Mouse (Mus musculus) embryo, embryonic 10.5 days (tissue): ENCODE measurements around the gene Gas1.

Experiments
- DNase-seq: peaks from one replicate; pipeline ENCODE4 v3.0.0-alpha.2; 2015; ENCODE audit warnings: low spot score

Gene Gas1

DNA sequence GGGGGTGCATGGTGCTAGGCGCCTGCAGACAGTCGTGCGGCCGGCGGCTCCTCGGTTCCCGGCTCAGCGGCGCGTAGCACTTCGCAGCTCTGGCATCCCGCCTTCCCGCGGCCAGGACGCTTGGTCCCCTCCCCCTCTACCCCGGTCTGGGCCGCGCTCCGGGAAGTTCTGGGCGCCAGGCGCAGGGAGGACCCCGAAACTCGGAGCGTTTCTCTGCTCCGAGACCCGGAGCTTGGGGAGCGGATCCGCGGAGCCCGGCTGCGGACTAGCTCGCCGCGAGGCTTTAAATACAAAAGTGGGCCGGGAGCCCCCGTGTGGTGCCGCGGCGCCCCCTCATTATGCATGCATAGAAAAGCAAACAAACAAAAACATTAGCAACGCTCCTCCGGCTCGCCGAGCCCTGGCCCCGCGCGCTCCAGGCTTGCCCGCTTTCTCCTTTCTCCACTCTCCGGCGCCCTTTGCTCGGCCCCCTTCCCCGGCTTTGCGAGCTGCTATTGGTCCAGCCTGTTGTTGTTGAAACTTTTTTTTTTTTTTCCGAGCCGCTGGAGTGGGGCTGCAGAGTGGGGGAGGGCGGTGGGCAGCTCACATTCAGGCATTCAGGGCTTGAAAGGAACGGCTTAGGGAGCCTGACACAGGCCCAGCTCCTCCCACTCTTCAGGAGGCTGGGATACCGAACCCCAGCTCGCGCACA lies at the start of gene Gas1:
Gene Gas1 (minus strand): TSS at position 260 of the 691 bp plus-strand sequence.
- peak; percentile 98 for DNase-seq

DNA sequence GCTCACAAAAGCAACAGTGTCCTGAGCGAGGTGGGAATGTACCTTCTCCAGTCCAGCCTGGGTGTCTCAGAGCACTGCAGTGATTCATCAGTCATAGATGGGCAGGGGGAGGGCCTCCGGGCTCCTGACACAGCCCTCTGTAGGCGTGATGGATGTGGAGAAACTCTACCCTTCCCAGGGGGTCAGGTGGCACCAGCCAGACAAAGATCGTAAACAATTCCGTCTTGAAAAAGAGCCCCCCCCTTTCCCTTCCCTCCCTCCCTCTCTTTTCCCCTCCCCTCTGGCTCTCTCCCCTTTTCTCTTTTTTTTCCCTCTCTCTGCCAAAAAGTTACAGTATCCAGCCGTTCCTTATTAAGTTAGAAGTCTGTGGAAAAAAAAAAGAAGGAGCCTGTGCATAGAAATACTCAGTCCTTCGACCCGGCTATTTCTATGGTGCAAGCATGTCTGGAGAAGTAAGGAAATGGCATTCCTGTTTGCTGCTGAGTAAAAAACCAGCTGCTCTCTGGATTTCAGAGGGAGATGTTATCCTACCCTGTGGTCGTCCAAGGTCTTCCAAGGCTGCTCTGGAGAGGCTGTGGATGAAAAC lies 49.2 kb upstream of the Gas1 start:
- peak; percentile 79 for DNase-seq

DNA sequence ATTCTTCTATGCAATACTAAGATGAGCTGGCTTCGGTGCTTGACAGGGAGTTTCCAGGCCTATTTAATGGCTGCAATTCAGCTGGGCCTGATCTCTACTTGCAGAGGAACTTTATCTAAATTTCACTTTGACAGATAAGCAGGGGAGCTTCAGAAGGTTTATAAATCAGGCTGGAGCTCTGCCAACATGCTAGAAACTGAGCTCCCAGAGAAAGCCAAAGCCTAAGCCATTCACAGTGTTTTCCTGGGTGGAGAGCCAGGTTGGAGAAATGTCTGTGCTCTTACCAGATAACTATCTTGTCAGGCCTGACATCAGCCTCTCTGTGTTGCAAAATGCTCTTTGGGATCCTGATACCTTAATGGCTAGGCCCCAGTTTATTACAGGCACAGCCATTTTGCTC lies 48.6 kb upstream of the Gas1 start:
- no peak for DNase-seq

DNA sequence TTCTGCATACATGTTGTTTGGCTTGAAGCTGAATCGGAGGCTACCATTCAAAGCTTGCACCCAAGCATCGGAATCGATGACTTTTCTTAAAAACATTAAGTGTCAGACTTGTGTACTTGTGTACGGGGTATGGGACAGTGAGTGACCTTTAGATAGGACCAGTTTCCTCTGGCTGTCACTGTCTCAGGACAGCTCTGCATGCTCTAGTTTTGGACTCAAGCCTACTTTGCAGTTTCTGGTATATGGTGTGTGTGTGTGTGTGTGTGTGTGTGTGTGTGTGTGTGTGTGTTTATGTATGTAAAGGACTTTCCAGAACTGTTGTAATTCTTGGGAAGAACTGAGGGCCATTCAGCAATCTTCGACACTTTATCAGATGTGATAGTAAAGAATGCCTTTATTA lies 48.1 kb upstream of the Gas1 start:
- no peak for DNase-seq

DNA sequence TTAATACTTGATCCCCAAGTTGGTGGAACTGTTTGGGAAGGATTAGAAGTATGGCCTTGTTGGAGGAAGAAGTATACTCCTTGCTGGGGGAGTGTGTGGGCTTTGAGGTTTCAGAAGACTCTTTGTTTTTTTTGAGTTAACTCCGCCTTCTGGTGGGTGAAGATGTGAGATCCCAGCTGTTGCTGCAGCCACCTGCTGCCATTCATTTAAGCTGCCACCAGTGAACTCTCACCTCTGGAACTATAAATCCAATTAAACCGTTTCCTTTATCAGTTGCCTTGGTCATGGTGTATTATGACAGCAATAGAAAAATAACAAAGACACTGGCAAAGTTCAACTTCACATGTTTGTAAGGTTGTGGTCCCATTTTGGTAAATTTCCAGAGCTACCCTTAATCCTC lies 46.6 kb upstream of the Gas1 start:
- peak; percentile 57 for DNase-seq

DNA sequence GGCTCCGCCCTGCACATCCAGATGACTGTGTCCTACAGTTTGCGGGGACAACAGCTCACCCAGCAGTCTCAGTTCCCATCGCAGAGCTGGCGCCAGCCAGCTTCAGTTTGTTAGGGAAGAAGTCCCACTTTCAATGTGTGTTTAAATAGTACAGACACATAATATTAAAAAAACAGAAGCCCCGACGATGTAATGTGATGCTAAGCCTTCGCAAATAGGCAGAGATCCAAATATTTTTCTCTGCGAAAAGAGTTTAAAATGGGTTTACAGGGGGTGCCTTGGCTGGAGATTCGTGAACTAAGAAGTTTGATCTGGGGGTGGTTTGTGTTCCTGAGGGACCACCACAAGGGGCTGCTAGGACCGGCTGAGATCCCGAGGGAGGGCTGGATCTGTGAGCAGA lies 45.2 kb upstream of the Gas1 start:
- DNase-seq, result no peak

DNA sequence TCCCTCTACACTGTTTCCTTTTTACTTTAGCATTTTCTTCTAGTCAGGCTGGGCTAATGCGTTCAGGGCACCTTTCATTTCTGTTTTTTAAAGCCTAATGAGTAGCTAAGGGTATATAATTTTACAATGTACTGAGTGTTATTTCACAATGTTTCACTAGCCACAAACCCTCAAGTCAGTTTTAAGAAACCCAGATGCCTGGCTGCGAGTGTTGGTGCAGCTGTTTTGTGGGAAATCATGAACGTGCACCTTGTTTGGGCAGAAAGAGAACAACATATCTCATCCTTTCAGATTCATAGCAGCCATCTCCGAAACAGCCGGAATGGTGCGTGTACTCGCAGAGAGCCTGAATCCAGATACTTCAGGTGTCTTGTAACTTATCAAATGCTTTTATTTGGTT lies 36.7 kb upstream of the Gas1 start:
- no peak for DNase-seq

DNA sequence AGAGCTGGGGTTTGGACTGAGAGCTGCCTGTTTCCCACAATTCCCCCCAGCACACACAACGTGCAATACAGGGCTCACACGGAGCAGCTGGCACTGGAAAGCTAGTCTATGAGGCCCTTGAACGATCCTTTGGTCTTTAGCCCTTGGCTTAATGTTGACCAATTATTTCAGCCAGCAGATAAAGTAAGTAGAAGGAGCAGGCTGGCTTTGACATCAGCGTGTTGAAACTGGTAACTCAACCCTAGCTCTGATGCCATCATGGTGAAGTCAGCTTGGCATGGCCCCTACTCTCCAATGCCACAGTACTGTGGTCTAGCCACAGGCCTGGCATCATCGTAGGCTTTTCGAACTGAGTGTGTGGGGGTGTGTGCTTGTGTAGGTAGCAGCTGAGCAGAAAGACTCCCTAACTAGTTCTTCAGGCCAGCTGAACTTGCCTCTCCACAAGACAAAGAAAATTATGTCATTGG lies 30.0 kb upstream of the Gas1 start:
- DNase-seq, result no peak

DNA sequence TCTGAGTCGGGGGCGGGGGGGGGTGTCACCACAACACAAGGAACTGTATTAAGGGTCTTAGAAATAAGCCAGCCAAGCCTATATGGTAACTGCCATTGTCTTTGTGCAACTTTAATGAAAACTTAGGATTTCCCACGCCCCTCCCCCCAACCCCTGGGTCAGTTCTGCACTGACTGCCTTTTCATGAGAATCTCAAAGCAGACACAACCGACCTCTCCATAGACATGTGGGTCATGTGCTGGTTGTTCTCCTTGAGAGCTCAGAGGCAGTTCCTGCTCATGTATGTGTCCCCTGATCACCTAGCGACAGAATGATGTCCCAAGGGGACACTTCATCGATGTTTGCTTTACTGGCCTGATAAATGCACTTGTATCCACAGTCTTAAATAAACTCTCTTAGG lies 27.6 kb upstream of the Gas1 start:
- DNase-seq, result no peak

DNA sequence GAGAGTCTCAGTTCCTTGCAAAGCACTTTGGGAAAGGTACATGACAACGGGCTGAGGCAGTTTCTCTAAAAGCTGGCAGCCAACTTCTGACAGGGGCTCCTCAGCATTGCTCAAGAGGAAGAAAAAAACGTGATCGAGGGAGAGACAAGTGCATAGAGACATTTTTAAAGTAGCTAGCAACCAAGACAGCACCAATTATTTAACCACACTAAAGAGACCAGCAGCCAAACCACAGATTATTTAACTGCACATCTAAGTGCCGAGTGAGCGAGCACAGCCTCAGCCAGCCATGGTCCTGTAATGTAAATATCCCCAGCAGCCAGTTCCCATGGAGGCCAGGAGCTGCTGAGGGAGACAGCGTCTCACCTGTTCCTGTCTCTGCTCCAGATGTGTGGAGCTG lies 16.1 kb upstream of the Gas1 start:
- no peak for DNase-seq

DNA sequence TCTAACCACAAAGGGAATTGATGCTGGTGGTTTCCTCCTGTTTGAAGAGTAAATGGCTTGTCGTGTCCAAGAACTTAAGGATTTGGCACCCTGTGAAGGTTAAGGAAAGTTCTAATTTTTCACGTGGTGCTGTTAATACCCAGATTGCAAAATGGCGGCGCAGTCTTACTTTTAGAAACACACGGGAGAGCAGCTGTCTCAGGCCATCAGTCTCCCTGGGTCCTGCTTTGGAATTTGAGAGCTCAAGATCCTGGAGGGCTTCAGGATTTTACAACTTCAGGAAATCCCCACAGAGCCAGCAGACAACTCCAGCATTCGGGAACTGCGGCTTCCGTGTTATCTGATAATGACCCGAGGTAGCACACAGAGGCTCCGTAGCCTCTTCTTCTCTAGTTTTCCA lies 12.8 kb upstream of the Gas1 start:
- DNase-seq, result peak; percentile 14

DNA sequence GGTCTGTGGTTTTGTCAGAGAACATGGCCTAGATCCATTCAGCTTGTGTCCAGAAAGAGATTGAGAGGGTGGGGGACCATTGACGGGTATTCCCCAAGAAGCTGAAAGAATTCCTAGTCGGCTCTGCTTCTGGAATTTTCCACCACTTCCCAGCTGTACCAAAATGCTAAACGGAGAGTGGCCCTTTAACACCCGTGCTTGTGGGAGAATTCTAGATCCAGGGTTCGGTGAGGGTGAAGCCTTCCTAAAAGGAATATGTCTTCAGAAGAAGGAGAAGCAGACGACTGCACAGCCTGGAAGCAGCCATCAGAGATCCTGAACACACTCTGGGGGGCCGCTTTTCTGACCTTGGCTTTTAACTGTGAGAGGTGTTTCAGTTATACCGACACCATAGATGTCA lies 11.8 kb upstream of the Gas1 start:
- no peak for DNase-seq

DNA sequence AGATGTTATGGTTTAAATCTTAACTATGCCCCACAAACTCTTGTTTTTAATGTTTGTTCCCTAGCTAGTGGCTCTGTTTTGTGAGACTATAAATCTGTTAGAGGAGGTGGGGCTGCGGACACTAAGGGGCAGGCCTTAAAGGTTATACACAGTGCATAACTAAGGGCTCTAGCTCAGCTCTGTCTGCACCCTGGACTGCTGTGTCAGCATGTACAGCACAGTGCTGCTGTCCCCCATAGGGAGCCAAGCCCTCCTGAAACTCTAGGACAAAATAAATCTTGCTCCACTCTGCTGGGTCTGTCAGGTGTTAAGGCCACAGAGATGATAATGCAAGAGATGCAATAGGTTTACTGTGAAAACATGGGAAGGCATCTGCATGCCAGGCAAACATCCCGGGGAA lies 10.1 kb upstream of the Gas1 start:
- DNase-seq, result no peak

DNA sequence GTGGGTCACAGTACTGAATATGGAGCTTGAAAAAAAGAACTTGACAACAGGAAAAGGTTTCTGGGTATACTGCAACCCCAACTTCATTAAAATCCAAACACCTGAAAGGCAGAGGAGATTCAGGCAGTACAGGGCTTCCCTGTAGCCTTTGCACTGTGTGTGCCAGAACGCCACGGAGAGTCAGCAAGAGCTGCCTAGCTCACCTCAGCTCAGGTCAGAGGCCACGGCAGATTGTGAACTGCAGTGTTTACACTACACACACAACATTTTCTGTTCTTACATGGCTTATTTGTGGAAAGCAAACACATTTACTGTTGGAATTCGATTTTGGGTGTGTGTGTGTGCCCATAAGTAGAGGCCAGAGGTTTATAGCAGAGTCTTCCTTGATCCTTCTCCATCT lies 5.2 kb upstream of the Gas1 start:
- no peak for DNase-seq

DNA sequence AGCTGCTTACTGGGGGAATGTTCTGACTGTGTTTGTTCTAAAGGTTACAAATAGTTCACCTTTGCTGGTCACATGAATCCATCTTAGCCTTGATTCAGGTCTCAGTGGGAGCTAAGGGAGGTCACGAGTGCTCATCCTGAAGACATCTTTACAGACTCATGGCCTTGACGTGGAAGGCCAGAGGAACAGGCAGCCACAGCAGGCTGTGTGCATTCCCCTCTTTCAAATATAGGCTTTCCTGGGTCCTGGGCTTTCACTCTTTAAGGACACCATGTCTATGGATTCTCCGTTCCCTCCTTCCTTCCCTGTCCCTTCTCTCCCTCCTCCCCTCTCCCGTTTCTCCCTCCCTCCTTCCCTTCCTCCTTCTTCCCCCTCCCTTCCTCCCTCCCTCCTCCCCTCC lies 2.5 kb upstream of the Gas1 start:
- no peak for DNase-seq

DNA sequence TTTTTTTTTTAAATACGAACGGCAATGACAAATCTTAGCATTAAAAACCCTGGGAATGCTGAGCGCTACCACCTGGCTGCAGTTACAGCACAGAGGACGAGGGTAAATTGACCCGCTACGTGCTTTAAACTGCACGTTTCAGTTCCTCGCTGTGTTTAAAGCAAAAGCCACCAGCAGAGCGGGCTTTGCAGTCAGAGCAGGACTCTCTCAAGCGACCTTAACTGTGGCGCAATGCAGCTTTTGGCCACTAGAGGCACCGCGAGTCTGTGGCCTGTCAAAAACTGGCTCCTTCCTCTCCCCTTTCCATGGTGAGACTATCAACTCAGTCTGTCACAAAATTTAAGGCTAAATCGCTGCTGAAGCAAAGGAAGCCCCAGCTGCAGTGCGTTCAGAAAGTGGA lies 1.3 kb upstream of the Gas1 start:
- DNase-seq, result peak; percentile 98

DNA sequence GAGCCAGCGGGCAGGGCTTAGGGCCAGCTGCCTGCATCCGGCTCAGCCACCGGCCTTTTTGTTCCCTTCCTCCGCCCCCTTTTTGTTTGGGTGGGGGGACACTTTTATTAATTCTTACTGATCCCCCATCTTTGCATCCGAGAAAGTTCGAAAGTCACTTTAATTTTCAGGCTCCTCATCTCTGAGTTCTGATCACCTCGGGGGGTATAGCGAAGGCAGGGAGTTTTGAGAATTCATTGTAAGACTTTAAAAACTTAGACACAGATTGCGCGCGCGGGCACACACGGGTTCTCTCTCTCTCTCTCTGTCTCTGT lies 589 bp upstream of the Gas1 start:
- no peak for DNase-seq

DNA sequence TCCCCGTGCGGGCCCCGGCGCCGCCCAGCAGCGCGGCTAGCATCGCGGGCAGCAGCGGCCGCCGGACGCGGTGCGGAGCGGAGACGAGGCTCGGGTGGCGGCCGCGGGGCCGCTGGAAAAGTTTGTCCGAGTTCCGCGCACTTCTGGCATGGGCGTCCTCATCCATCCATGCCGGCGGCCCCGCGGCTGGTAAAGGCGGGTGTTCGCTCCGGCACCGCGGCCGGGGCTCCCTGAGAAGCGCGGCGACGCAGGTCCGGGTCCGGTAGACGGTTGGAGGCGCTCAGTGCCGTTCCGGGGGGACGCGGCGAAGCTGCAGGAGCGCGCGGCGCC lies 424 bp downstream of the Gas1 start:
- DNase-seq, result no peak

DNA sequence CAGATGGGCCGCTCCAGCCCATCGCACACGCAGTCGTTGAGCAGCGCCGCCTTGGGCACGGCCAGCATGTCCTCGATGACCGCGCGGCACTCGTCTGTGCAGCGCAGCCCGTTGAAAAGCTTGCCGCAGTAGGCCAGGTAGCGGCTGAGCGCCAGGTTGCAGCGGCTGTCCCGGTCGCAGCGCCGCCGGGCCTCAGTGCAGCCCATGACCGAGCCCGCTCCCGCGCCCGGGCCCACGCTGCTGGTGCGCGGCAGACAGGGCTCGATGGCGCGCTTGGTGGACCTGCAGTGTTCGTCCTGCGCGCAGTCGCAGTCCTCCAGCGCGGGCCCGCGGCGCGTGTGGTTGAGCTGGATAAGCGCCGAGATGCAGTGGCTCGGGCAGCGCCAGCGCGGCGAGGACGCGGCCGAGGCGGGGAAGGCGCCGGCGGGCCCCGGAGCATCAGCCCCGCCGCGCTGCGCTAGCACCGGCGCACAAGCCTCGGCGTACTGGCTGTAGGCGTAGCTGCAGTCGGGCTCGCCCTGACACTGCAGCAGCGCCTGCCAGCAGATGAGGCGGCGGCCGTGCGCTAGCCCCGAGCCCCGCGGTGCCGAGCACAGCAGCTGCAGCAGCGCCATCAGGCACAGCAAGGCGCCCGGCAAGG lies 909 bp downstream of the Gas1 start:
- peak; percentile 62 for DNase-seq

DNA sequence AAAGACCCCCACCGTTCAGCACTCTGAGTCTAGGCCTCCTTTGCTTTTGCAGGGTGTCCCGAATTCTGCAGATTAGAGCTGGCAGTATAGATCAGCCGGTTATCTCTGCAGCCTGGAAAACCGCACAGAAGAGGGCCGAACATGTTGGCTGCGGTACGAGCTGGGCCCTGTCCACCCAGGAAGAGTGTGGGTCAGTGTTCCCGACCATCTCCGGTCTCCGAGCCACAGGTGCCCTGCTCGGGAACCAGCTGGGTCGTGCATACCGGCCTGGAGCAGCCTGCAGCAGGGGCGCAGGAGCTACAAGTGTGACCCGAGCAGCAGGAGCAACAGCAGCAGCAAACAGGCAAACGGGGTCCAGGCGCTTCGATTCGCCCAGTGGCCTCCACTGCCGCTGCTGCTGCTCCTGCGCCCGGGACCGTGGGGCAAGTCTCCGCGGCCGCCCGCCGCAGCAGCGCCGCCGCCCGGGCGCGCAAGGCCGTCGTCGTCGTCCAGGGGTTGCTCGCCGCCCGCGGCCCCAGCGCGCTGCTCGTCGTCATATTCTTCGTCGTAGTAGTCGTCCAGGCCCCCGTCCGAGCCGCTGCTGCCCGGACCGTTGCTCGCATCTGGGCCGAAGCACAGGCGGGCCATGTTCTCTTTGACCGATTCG lies 1.6 kb downstream of the Gas1 start:
- peak; percentile 42 for DNase-seq

DNA sequence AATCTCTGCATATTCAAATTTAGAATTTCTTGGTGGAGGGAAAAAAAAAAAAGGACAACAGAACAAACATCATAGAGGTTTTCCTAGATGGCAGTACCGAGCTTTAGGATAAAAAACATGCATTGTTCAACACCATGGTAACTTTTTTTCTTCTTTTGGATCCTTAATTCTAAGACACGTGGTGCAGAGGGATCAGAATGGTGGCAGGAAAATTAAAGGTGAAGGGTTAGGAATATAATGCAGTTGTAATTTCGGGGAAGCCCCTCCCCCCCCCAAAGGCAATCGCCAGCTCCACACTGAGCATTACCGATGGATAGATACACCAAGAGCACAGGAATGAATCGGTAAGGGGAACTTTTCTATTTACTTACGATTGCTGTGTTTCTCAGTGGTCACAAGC lies 2.2 kb downstream of the Gas1 start:
- DNase-seq, result peak; percentile 70

DNA sequence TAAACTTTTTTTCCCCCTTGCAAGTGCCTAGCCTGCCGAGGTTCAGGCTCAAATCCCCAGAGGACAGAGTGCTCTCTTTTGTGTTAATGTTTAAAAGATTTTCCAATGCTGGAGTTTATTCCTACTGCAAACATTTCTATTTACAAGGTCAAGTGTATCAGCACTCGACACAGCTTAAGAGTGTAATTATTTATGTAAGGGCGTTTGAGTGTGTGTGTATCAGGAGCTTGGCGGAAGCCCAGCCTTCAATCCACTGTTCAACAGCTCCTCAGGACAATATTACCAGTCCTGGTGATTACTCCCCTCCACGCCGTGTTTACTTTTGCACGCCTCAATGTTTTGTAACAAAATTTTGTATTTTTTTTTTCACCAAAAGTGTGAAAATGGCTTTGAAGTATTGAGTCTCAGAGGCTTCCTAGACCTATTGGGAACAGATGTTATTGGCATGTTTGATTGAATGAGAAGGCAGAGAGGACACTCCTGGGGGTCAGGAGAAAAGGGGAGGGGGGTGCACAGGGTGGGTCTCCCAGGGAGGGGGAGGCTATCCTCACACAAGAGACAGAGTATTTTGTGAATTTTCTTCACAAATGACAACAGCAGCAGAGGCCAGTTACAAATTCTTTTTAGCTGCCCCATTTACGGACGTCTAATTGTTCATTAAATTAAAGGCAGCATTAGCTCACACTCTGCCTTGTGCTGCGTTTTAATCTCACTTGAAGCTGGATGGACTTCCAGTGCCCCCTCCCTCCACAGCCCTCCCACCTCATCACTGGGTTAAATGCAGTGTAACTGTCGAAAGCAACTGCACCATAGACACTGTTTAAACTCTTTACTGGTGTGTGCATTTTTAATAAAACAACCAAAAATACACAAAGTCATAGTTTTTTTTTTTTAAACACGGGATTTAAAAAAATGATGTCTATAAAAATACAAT lies 3.3 kb downstream of the Gas1 start:
- DNase-seq, result peak; percentile 67
